Mouse (Mus musculus) neural tube, embryonic 12.5 days (tissue): ENCODE measurements at regions not wholly inside any gene's neighbourhood (a gene's known extent, or its start where the extent isn't known, plus 50 kb on each side); places are given as distances from the start of the nearest gene placed in this dataset.

ENCODE experiments used
- ATAC-seq: fragments of 200-750 bp; cut with Nextera tagmentation; 2 replicates; pipeline ENCODE4 v1.8.0; 2017; ENCODE audit warnings: low read depth, mild to moderate bottlenecking, moderate TSS enrichment, moderate library complexity; ENCODE audit not compliant: low FRiP score
- H3K27ac ChIP-seq: fragments of 300-500 bp; sonication (generic); 2 replicates; pipeline ENCODE4 v1.5.1; 2016
- H3K27me3 ChIP-seq: fragments of 300-500 bp; sonication (generic); replicated peaks from 2 replicates; pipeline ENCODE4 v1.6.1; 2016; ENCODE audit warnings: mild to moderate bottlenecking
- H3K36me3 ChIP-seq: fragments of 300-500 bp; sonication (generic); 2 replicates; pipeline ENCODE4 v1.6.1; 2016; ENCODE audit warnings: mild to moderate bottlenecking
- H3K4me1 ChIP-seq: fragments of 300-500 bp; sonication (generic); 2 replicates; pipeline ENCODE4 v1.6.1; 2016
- H3K4me2 ChIP-seq: fragments of 300-500 bp; sonication (generic); replicated peaks from 2 replicates; pipeline ENCODE4 v1.6.1; 2016; ENCODE audit warnings: mild to moderate bottlenecking
- H3K4me3 ChIP-seq: fragments of 300-500 bp; sonication (generic); 2 replicates; pipeline ENCODE4 v1.5.1; 2016
- H3K9ac ChIP-seq: fragments of 300-500 bp; sonication (generic); 2 replicates; pipeline ENCODE4 v1.6.1; 2016; ENCODE audit warnings: mild to moderate bottlenecking
- H3K9me3 ChIP-seq: fragments of 300-500 bp; sonication (generic); 2 replicates; pipeline ENCODE4 v1.6.1; 2016; ENCODE audit warnings: mild to moderate bottlenecking
- WGBS: fragments of 180-500 bp; shearing (Covaris S2); methylation state at CpG from one replicate; pipeline ENCODE4 v1.1.7; 2016; 5-methylcytosine and 5-hydroxymethylcytosine counted together

GRCm38 (mm10) chr8:18158619-18159018 is 819.4 kb downstream of the Defb40 start:
- Histone ChIP-seq H3K27me3 (no peaks in the 10 kb centered on the region), H3K36me3 (no peaks in the 10 kb centered on the region), H3K4me1 (no peaks in the 10 kb centered on the region), H3K9ac (no peak overlapping the region), H3K27ac (no peak overlapping the region), H3K4me2 (no peak overlapping the region), H3K4me3 (no peak overlapping the region), H3K9me3 (no peaks in the 10 kb centered on the region)
- WGBS: 29% methylated on average over 6 of the region's 6 CpGs
- ATAC-seq: no peak

GRCm38 (mm10) chr8:18115333-18116044 is 862.6 kb downstream of the Defb40 start:
- no peak for ATAC-seq
- no peak overlapping the region for H3K4me2 ChIP-seq

GRCm38 (mm10) chr8:18113262-18113661 is 864.8 kb downstream of the Defb40 start:
- H3K36me3 ChIP-seq: no peaks in the 10 kb centered on the region
- no peak overlapping the region for H3K4me3 ChIP-seq
- H3K9me3 ChIP-seq: no peaks in the 10 kb centered on the region
- ATAC-seq: no peak
- H3K4me1 ChIP-seq: no peaks in the 10 kb centered on the region
- H3K27ac ChIP-seq: no peak overlapping the region
- no peak overlapping the region for H3K9ac ChIP-seq
- 63% methylated on average over 5 of the region's 5 CpGs for WGBS
- H3K27me3 ChIP-seq: no peaks in the 10 kb centered on the region
- no peak overlapping the region for H3K4me2 ChIP-seq

More at GRCm38 (mm10) chr8:18115333-18116044, 862.6 kb downstream of the Defb40 start:
- Histone ChIP-seq H3K27me3 (no peaks in the 10 kb centered on the region), H3K4me3 (no peak overlapping the region), H3K9me3 (no peaks in the 10 kb centered on the region), H3K27ac (no peak overlapping the region), H3K4me1 (no peaks in the 10 kb centered on the region), H3K9ac (no peak overlapping the region), H3K36me3 (no peaks in the 10 kb centered on the region)
- 71% methylated on average over 5 of the region's 5 CpGs for WGBS

GRCm38 (mm10) chr8:18109480-18109879 is 868.6 kb downstream of the Defb40 start:
- Histone ChIP-seq H3K4me2 (no peak overlapping the region), H3K4me3 (no peak overlapping the region), H3K27me3 (no peaks in the 10 kb centered on the region), H3K9me3 (no peaks in the 10 kb centered on the region), H3K36me3 (no peaks in the 10 kb centered on the region), H3K4me1 (no peaks in the 10 kb centered on the region), H3K27ac (no peak overlapping the region), H3K9ac (no peak overlapping the region)
- no peak for ATAC-seq
- 99% methylated on average over 2 of the region's 2 CpGs for WGBS

GRCm38 (mm10) chr8:18106827-18107226 is 871.2 kb downstream of the Defb40 start:
- H3K4me2 ChIP-seq: no peak overlapping the region
- no peak overlapping the region for H3K4me3 ChIP-seq
- no peak overlapping the region for H3K27ac ChIP-seq
- 42% methylated on average over 2 of the region's 2 CpGs for WGBS
- H3K27me3 ChIP-seq: no peaks in the 10 kb centered on the region
- ATAC-seq: no peak
- no peaks in the 10 kb centered on the region for H3K9me3 ChIP-seq
- H3K36me3 ChIP-seq: no peaks in the 10 kb centered on the region
- H3K4me1 ChIP-seq: no peaks in the 10 kb centered on the region
- H3K9ac ChIP-seq: no peak overlapping the region

- no peak for ATAC-seq
- WGBS: 80% methylated on average over 3 of the region's 3 CpGs
- no peak overlapping the region for H3K9ac ChIP-seq
- no peaks in the 10 kb centered on the region for H3K27me3 ChIP-seq
- H3K27ac ChIP-seq: no peak overlapping the region
- no peaks in the 10 kb centered on the region for H3K4me1 ChIP-seq
- no peak overlapping the region for H3K4me2 ChIP-seq
- no peaks in the 10 kb centered on the region for H3K9me3 ChIP-seq
- no peak overlapping the region for H3K4me3 ChIP-seq
- no peaks in the 10 kb centered on the region for H3K36me3 ChIP-seq
These were observed 912.6 kb downstream of the Defb40 start for GRCm38 (mm10) chr8:18065456-18065855.

- H3K9ac ChIP-seq: no peak overlapping the region
- H3K36me3 ChIP-seq: no peaks in the 10 kb centered on the region
- WGBS: 94% methylated on average over 2 of the region's 2 CpGs
- no peak for ATAC-seq
- H3K27ac ChIP-seq: no peak overlapping the region
- H3K27me3 ChIP-seq: no peaks in the 10 kb centered on the region
- H3K4me2 ChIP-seq: no peak overlapping the region
- H3K4me3 ChIP-seq: no peak overlapping the region
- no peaks in the 10 kb centered on the region for H3K9me3 ChIP-seq
- H3K4me1 ChIP-seq: no peaks in the 10 kb centered on the region
These were observed 918.5 kb downstream of the Defb40 start for GRCm38 (mm10) chr8:18059526-18059925.

- H3K9ac ChIP-seq: no peak overlapping the region
- no peak overlapping the region for H3K27ac ChIP-seq
- H3K4me3 ChIP-seq: no peak overlapping the region
- ATAC-seq: no peak
- H3K4me1 ChIP-seq: no peaks in the 10 kb centered on the region
- no peaks in the 10 kb centered on the region for H3K27me3 ChIP-seq
- H3K9me3 ChIP-seq: no peaks in the 10 kb centered on the region
- WGBS: 77% methylated on average over 2 of the region's 2 CpGs
- H3K4me2 ChIP-seq: no peak overlapping the region
- H3K36me3 ChIP-seq: no peaks in the 10 kb centered on the region
These were observed 956.9 kb downstream of the Defb40 start for GRCm38 (mm10) chr8:18021196-18021595.

- no peak overlapping the region for H3K4me2 ChIP-seq
- no peak overlapping the region for H3K9ac ChIP-seq
- ATAC-seq: no peak
- no peak overlapping the region for H3K27ac ChIP-seq
- no peaks in the 10 kb centered on the region for H3K27me3 ChIP-seq
- no peaks in the 10 kb centered on the region for H3K4me1 ChIP-seq
- no peak overlapping the region for H3K4me3 ChIP-seq
- no peaks in the 10 kb centered on the region for H3K36me3 ChIP-seq
- 77% methylated on average over 4 of the region's 4 CpGs for WGBS
- no peaks in the 10 kb centered on the region for H3K9me3 ChIP-seq
These were observed 970.5 kb downstream of the Defb40 start for GRCm38 (mm10) chr8:18007567-18007966.

GRCm38 (mm10) chr8:18005660-18006059 is 972.4 kb downstream of the Defb40 start:
- Histone ChIP-seq H3K27me3 (no peaks in the 10 kb centered on the region), H3K36me3 (no peaks in the 10 kb centered on the region), H3K9me3 (no peaks in the 10 kb centered on the region), H3K4me2 (no peak overlapping the region), H3K4me1 (no peaks in the 10 kb centered on the region), H3K4me3 (no peak overlapping the region), H3K9ac (no peak overlapping the region), H3K27ac (no peak overlapping the region)
- ATAC-seq: no peak
- 87% methylated on average over 2 of the region's 2 CpGs for WGBS

- no peaks in the 10 kb centered on the region for H3K4me1 ChIP-seq
- H3K27me3 ChIP-seq: no peaks in the 10 kb centered on the region
- H3K36me3 ChIP-seq: no peaks in the 10 kb centered on the region
- H3K9me3 ChIP-seq: no peaks in the 10 kb centered on the region
- H3K9ac ChIP-seq: no peak overlapping the region
- ATAC-seq: no peak
- H3K4me2 ChIP-seq: no peak overlapping the region
- H3K4me3 ChIP-seq: no peak overlapping the region
- 81% methylated on average over 5 of the region's 5 CpGs for WGBS
- no peak overlapping the region for H3K27ac ChIP-seq
These were observed 977.3 kb downstream of the Defb40 start for GRCm38 (mm10) chr8:18000750-18001149.

GRCm38 (mm10) chr8:17984779-17985178 is 993.3 kb downstream of the Defb40 start:
- Histone ChIP-seq H3K9me3 (no peaks in the 10 kb centered on the region), H3K4me2 (no peak overlapping the region), H3K27ac (no peak overlapping the region), H3K36me3 (no peaks in the 10 kb centered on the region), H3K4me1 (no peaks in the 10 kb centered on the region), H3K27me3 (no peaks in the 10 kb centered on the region), H3K4me3 (no peak overlapping the region), H3K9ac (no peak overlapping the region)
- 81% methylated on average over 1 of the region's 1 CpGs for WGBS
- no peak for ATAC-seq

- no peaks in the 10 kb centered on the region for H3K36me3 ChIP-seq
- no peak overlapping the region for H3K4me3 ChIP-seq
- H3K27ac ChIP-seq: no peak overlapping the region
- no peaks in the 10 kb centered on the region for H3K9me3 ChIP-seq
- WGBS: 28% methylated on average over 1 of the region's 1 CpGs
- H3K4me2 ChIP-seq: 0 out of 2 replicates have a peak overlapping the region, but pooled peaks have one; percentile 45
- peaks cover 11% of the 10 kb centered on the region; the same call in 1 of the 2 replicates for H3K4me1 ChIP-seq
- no peak for ATAC-seq
- H3K27me3 ChIP-seq: no peaks in the 10 kb centered on the region
- H3K9ac ChIP-seq: no peak overlapping the region
These were observed 1029.2 kb downstream of the Defb40 start for GRCm38 (mm10) chr8:17948848-17949247.
